18 mouse cellular contexts compared by ENCODE assay signal in the genomic region with DNA sequence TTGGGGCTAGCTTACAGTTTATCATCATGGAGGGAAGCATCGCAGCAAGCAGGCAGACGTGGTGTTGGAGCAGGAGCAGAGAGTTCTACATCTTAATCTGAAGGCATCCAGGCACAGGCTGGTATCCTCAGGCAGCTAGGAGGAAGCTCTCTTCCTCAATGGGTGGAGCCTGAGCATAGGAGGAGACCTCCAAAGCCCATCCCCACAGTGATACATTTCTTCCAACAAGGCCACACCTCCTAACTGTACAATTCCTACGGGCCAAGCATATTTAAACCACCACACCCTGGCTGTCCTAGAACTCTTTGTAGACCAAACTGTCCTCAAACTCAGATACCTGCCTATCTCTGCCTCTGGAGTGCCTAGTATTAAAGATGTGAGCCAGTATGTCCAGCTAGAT.
"Had no signal": no experiment of that assay in that cellular context is flagged by ENCODE, and none has a peak within 500 bp of the region (broad histone marks: within the 10 kb centered on the region; RNA-seq: fewer than 3 reads in every experiment).

No protein-coding gene starts in this region.

- H3K36me3 ChIP-seq: neural tube, embryonic 12.5 days; stomach, embryonic 15.5 days had no signal

- H3K4me1 ChIP-seq: midbrain, embryonic 10.5 days; midbrain, embryonic 12.5 days; neural tube, embryonic 12.5 days; stomach, embryonic 15.5 days had no signal

- ATAC-seq: midbrain, embryonic 16.5 days had no signal

- DNase-seq: lung, adult 18-20 months; lung, embryonic 14.5 days; lung, postnatal 14 days; lung, postnatal 4 days; midbrain, embryonic 14.5 days; retina, postnatal 1 day; right cerebral cortex, adult 18-20 months; right cerebral cortex, postnatal 25 days; thymus, adult 2 months; thymus, postnatal 25 days; thymus, postnatal 4 days had no signal

- H3K27me3 ChIP-seq: midbrain, embryonic 12.5 days; neural tube, embryonic 12.5 days; stomach, embryonic 15.5 days had no signal

- H3K4me3 ChIP-seq: midbrain, embryonic 10.5 days; midbrain, embryonic 12.5 days; neural tube, embryonic 12.5 days; stomach, embryonic 15.5 days had no signal

- H3K9me3 ChIP-seq: midbrain, embryonic 10.5 days; midbrain, embryonic 12.5 days; neural tube, embryonic 12.5 days; stomach, embryonic 15.5 days had no signal

- H3K4me2 ChIP-seq: lung, embryonic 14.5 days; midbrain, embryonic 12.5 days; neural tube, embryonic 12.5 days; stomach, embryonic 15.5 days had no signal

- H3K9ac ChIP-seq: liver, embryonic 14.5 days; lung, embryonic 14.5 days; midbrain, embryonic 12.5 days; neural tube, embryonic 12.5 days; stomach, embryonic 15.5 days had no signal

- H3K27ac ChIP-seq: liver, embryonic 14.5 days; midbrain, embryonic 10.5 days; midbrain, embryonic 12.5 days; neural tube, embryonic 12.5 days; stomach, embryonic 15.5 days; stomach, postnatal 0 days had no signal
